Mouse (Mus musculus) embryonic facial prominence, embryonic 14.5 days (tissue): ENCODE results near the gene Igf2bp3. TPM values are rescaled to one million over a fixed set of nuclear protein-coding genes. Genes with fewer than 3 reads are reported as not detected.

Experiments used
- ATAC-seq: fragments of 200-750 bp; cut with Nextera tagmentation; 2 replicates; pipeline ENCODE4 v1.8.0; 2017; ENCODE audit warnings: low read depth, moderate number of reproducible peaks, moderate TSS enrichment
- DNase-seq: peaks from one replicate; pipeline ENCODE4 v3.0.0-alpha.2; 2015; ENCODE audit warnings: low spot score
- H3K27ac ChIP-seq: fragments of 300-500 bp; sonication (generic); replicated peaks from 2 replicates; pipeline ENCODE4 v1.5.1; 2014; ENCODE audit warnings: low read depth, mild to moderate bottlenecking, low read length, moderate library complexity
- H3K27me3 ChIP-seq: fragments of 300-500 bp; sonication (generic); replicated peaks from 2 replicates; pipeline ENCODE4 v1.6.1; 2014; ENCODE audit warnings: low read length; ENCODE audit not compliant: control insufficient read depth, insufficient read depth
- H3K36me3 ChIP-seq: fragments of 300-500 bp; sonication (generic); 2 replicates; pipeline ENCODE4 v1.6.1; 2014; ENCODE audit warnings: low read length, mixed read lengths; ENCODE audit not compliant: control insufficient read depth, insufficient read depth
- H3K4me1 ChIP-seq: fragments of 300-500 bp; sonication (generic); 2 replicates; pipeline ENCODE4 v1.6.1; 2014; ENCODE audit warnings: antibody characterized with exemption, low read length; ENCODE audit not compliant: control insufficient read depth, insufficient read depth
- H3K4me2 ChIP-seq: fragments of 300-500 bp; sonication (generic); 2 replicates; pipeline ENCODE4 v1.6.1; 2014; ENCODE audit warnings: low read depth, mild to moderate bottlenecking, low read length, moderate library complexity, mixed read lengths
- H3K4me3 ChIP-seq: fragments of 300-500 bp; sonication (generic); 2 replicates; pipeline ENCODE4 v1.5.1; 2014; ENCODE audit warnings: low read depth, mild to moderate bottlenecking, low read length
- H3K9ac ChIP-seq: fragments of 300-500 bp; sonication (generic); 2 replicates; pipeline ENCODE4 v1.6.1; 2014; ENCODE audit warnings: low read depth, mild to moderate bottlenecking, low read length, moderate library complexity, mixed read lengths
- H3K9me3 ChIP-seq: fragments of 300-500 bp; sonication (generic); 2 replicates; pipeline ENCODE4 v1.6.1; 2016; ENCODE audit warnings: low read length; ENCODE audit not compliant: control insufficient read depth
- WGBS: fragments of 180-500 bp; shearing (Covaris S2); extraction: QIAGEN DNeasy Blood & Tissue Kit; methylation state at CpG from one replicate; pipeline ENCODE4 v1.1.7; 2014; 5-methylcytosine and 5-hydroxymethylcytosine counted together
- polyA plus RNA-seq: library from polyadenylated mRNA; unstranded; fragments of >200 nt; fragmentation: Nextera tagmentation; extraction: Ambion mirVana; gene quantifications from 2 replicates; pipeline ENCODE4 v1.2.1, GENCODE M21; 2014

Gene Igf2bp3
- polyA plus RNA-seq, 1 experiment from 2014 or later, result 49.4 TPM

DNA sequence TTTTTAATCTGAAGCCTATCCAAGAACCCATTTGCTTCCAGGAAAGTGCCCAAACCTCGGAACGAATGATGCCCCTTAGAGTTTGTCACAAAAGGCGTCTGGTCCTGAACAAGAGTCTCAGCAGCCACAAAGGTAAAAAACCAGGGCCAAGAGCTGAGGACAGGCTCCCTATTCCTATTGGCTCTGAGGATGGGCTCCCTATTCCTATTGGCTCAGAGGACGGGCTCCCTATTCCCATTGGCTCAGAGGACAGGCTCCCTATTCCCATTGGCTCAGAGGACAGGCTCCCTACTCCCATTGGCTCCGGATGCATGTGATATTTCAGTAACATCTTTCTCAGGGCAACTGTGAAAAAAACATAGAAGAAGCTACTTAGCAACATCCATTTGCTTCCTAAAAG lies 5.8 kb downstream of the Igf2bp3 start:
- H3K27ac ChIP-seq, result no peak overlapping the region

DNA sequence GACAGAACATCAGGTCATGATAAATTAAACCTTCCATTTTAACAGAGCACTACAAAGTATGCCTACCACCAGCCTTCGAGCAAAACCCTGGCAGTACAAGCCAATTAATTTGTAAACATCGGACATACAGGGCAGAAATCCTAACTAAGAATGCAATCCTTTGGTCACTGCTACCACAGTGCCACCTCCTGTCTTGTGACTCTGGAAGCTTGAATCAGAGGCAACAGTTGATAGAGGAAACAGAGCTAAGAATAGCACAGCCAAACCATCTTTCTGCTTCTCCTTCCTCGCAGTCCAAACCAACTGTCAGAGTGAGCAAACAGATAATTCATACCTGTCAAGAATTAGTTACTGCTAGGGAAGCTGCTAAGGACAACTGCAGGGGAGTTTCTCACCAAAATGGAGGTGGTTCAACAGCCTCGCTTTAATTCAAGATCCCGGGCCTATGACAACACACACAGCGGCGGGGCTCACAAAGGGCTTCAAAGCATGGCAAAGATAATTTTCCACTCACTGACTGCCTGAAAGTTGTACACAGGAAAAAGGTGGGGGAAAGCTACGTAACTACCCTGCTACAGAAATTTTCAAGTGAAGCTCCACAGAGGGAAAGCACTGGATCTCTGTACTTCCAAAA lies 6.3 kb downstream of the Igf2bp3 start:
- H3K27me3 ChIP-seq, result no peaks in the 10 kb centered on the region
- 0 out of 2 replicates have a peak overlapping the region, but pooled peaks have one; percentile 3 for H3K4me2 ChIP-seq
- H3K9ac ChIP-seq, result no peak overlapping the region
- H3K4me1 ChIP-seq, result peaks cover 38% of the 10 kb centered on the region
- DNase-seq (no peak), ATAC-seq (no peak)
- 75% methylated on average over 8 of the region's 8 CpGs for WGBS
- H3K36me3 ChIP-seq, result peaks cover 40% of the 10 kb centered on the region; the same call in 1 of the 2 replicates
- no peak overlapping the region for H3K27ac ChIP-seq
- H3K4me3 ChIP-seq, result no peak overlapping the region
- H3K9me3 ChIP-seq, result no peaks in the 10 kb centered on the region

More for the DNA sequence above, 5.8 kb downstream of the Igf2bp3 start:
- Histone ChIP-seq H3K27me3 (no peaks in the 10 kb centered on the region), H3K4me3 (no peak overlapping the region), H3K9me3 (no peaks in the 10 kb centered on the region), H3K4me2 (0 out of 2 replicates have a peak overlapping the region, but pooled peaks have one; percentile 94), H3K9ac (no peak overlapping the region), H3K4me1 (peaks cover 38% of the 10 kb centered on the region), H3K36me3 (peaks cover 37% of the 10 kb centered on the region; the same call in 1 of the 2 replicates)
- ATAC-seq (no peak), DNase-seq (no peak)
- 82% methylated on average over 5 of the region's 5 CpGs for WGBS

DNA sequence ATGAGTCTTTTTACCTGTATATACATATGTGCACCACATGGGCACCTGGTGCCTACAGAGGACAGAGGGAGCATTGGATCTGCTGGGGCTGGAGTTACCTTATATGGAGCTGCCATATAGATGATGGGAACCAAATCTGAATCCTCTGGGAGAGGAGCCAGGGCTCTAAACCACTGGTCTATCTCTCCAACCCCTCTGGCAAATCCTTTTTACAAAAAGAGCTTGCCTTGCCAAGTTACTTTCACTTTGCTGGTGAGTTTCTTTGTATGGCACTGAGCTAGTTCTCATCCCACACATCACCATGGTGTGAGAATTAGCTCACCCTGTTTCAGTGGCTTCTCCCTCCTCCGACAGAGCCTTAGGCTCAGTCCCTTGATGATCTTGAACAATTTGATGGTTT lies 8.3 kb downstream of the Igf2bp3 start:
- Histone ChIP-seq H3K36me3 (peaks cover 40% of the 10 kb centered on the region; the same call in 1 of the 2 replicates), H3K27ac (no peak overlapping the region), H3K4me1 (peaks cover 24% of the 10 kb centered on the region), H3K9me3 (no peaks in the 10 kb centered on the region), H3K27me3 (no peaks in the 10 kb centered on the region), H3K4me2 (no peak overlapping the region), H3K4me3 (no peak overlapping the region), H3K9ac (no peak overlapping the region)
- DNase-seq, result no peak
- 92% methylated on average over 1 of the region's 1 CpGs for WGBS
- no peak for ATAC-seq

DNA sequence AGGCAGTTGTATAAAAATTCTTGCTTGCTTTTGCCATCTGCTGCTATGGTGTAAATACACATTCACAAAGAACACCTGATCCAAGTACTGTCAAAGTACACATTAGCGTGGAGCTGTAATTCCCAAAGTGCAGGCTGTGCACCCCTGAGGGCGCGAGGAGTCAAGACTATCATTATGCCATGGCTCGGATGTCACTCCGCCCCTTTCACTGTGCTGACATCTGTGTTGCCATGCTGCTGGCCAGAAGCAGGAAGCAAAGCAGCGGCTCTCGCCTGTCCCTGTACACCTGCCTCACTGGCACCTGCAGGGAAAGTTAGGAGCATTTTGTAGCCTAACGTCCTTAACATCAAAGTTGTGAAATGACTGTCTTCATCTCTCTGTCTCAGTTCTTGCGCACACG lies 19.6 kb downstream of the Igf2bp3 start:
- H3K4me2 ChIP-seq, result no peak overlapping the region
- H3K9me3 ChIP-seq, result no peaks in the 10 kb centered on the region; the same call in 1 of the 2 replicates
- peak; percentile 87 for ATAC-seq
- H3K9ac ChIP-seq, result no peak overlapping the region
- no peak overlapping the region for H3K4me3 ChIP-seq
- no peaks in the 10 kb centered on the region for H3K4me1 ChIP-seq
- peak; percentile 72 for DNase-seq
- H3K27ac ChIP-seq, result no peak overlapping the region
- peaks cover 10% of the 10 kb centered on the region for H3K36me3 ChIP-seq
- WGBS, result 75% methylated on average over 10 of the region's 10 CpGs
- no peaks in the 10 kb centered on the region for H3K27me3 ChIP-seq

DNA sequence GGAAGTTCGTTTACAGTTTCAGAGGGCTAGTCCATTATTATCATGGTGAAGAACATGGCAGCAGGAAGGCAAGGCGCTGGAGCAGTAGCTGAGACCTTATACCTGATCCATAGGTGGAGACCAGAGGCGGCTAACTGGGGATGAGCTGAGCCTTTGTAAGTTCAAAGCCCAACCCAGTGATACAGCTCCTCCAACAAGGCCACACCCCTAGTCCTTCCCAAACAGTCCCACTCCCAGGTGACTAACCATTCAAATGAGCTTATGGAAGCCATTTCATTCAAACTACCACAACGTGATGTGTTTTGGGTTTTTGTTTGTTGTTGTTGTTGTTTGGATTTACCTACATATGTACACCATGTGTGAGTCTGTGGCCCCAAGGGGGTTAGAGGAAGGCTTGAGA lies 20.2 kb downstream of the Igf2bp3 start:
- Histone ChIP-seq H3K4me2 (no peak overlapping the region), H3K4me3 (no peak overlapping the region), H3K27me3 (no peaks in the 10 kb centered on the region), H3K27ac (no peak overlapping the region), H3K9me3 (peaks cover 2% of the 10 kb centered on the region; the same call in 1 of the 2 replicates), H3K36me3 (peaks cover 15% of the 10 kb centered on the region), H3K4me1 (no peaks in the 10 kb centered on the region), H3K9ac (no peak overlapping the region)
- no peak for DNase-seq
- no peak for ATAC-seq
- WGBS, result 91% methylated on average over 4 of the region's 4 CpGs

DNA sequence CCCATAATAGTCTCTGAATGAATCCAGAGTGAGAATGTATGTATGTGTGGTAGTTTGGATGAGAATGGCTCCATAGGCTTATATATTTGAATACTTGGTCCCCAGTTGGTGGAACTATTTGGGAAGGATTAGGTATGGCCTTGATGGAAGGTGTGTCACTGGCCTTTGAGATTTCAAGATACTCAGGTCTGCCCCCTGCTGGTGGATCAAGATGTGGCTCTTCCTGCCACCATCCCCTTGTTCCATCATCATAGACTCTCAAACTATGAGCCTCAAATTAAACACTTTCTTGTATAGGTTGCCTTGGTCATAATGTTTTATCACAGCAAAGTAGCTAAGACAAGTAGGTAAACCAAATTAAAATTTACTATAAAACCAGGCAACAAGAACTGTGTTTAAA lies 25.4 kb downstream of the Igf2bp3 start:
- H3K9ac ChIP-seq, result no peak overlapping the region
- 0 out of 2 replicates have a peak, but pooled peaks cover 6% of the 10 kb centered on the region for H3K9me3 ChIP-seq
- no peak overlapping the region for H3K4me2 ChIP-seq
- no peaks in the 10 kb centered on the region for H3K4me1 ChIP-seq
- peaks cover 18% of the 10 kb centered on the region for H3K36me3 ChIP-seq
- H3K27me3 ChIP-seq, result no peaks in the 10 kb centered on the region
- DNase-seq, result no peak
- no peak overlapping the region for H3K4me3 ChIP-seq
- ATAC-seq, result no peak
- H3K27ac ChIP-seq, result no peak overlapping the region

DNA sequence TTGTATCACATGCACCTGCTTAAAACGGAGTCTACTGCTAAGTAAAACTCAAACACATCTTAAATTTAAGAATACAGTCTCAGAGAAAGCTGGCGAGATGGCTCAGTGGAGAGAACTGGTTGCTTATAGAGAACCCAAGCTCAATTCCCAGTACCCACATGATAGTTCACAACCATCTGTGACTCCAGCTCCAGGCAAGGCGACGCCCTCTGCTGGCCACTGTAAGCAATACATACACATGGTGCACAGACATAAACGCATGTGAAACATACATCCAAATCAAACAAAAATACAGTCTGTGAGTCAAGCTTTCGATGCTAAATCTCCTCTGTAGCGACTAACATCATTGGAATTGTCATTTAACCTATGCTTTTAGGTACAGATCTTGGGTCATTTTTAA lies 27.5 kb downstream of the Igf2bp3 start:
- Histone ChIP-seq H3K4me1 (no peaks in the 10 kb centered on the region), H3K4me3 (no peak overlapping the region), H3K36me3 (peaks cover 18% of the 10 kb centered on the region), H3K27ac (no peak overlapping the region), H3K27me3 (no peaks in the 10 kb centered on the region), H3K9ac (no peak overlapping the region), H3K4me2 (no peak overlapping the region), H3K9me3 (0 out of 2 replicates have a peak, but pooled peaks cover 6% of the 10 kb centered on the region)
- 86% methylated on average over 7 of the region's 7 CpGs for WGBS
- DNase-seq (no peak), ATAC-seq (no peak)

DNA sequence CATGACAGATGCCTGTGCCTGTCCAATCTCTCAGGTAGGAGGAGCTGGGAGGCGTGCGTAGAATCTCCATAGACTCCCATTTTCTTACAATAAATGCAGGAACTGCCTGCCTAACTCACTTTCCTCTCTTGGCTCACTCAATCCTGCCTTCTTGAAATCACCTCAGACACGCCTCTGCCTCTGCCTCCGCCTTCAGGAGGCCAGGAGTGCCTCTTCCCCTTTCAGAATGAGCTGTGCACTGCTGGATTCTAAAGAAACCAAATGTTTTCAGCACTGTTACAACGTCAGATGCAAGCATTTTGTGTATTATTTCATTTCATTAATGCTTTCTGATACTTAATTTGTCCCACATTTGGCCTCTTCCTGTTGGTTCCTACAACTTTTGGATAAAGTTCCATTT lies 38.7 kb downstream of the Igf2bp3 start:
- H3K9ac ChIP-seq, result no peak overlapping the region
- peaks cover 9% of the 10 kb centered on the region; the same call in 1 of the 2 replicates for H3K4me1 ChIP-seq
- H3K27me3 ChIP-seq, result no peaks in the 10 kb centered on the region
- no peaks in the 10 kb centered on the region for H3K36me3 ChIP-seq
- no peak for ATAC-seq
- no peak for DNase-seq
- WGBS, result 71% methylated on average over 5 of the region's 5 CpGs
- H3K4me2 ChIP-seq, result no peak overlapping the region
- H3K27ac ChIP-seq, result no peak overlapping the region
- H3K9me3 ChIP-seq, result no peaks in the 10 kb centered on the region
- H3K4me3 ChIP-seq, result no peak overlapping the region

DNA sequence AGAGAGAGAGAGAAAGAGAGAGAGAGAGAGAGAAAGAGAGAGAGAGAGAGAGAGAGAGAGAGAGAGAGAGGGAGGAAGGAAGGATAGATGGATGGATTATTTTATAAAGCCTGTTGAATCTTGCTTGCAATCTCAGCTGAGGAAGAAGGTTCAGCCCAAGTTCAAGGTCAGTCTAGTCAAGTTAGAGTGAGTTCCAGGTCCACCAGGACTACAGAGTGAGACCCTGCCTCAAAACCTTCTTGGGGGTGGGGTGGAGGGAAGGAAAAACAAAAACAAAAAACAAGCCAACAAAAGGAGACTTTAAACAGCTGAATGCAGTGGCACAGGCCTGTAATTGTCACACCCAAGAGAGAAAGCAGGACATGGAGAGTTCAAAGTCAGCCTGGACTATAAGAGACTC lies 40.1 kb downstream of the Igf2bp3 start:
- ATAC-seq (no peak), DNase-seq (no peak)
- no peak overlapping the region for H3K4me3 ChIP-seq
- no peak overlapping the region for H3K27ac ChIP-seq
- no peak overlapping the region for H3K9ac ChIP-seq
- no peaks in the 10 kb centered on the region for H3K36me3 ChIP-seq
- H3K4me1 ChIP-seq, result peaks cover 9% of the 10 kb centered on the region; the same call in 1 of the 2 replicates
- H3K27me3 ChIP-seq, result no peaks in the 10 kb centered on the region
- no peak overlapping the region for H3K4me2 ChIP-seq
- H3K9me3 ChIP-seq, result no peaks in the 10 kb centered on the region
